Mouse (Mus musculus): ENCODE measurements around the gene Sh3bp5.

Gene Sh3bp5

DNA sequence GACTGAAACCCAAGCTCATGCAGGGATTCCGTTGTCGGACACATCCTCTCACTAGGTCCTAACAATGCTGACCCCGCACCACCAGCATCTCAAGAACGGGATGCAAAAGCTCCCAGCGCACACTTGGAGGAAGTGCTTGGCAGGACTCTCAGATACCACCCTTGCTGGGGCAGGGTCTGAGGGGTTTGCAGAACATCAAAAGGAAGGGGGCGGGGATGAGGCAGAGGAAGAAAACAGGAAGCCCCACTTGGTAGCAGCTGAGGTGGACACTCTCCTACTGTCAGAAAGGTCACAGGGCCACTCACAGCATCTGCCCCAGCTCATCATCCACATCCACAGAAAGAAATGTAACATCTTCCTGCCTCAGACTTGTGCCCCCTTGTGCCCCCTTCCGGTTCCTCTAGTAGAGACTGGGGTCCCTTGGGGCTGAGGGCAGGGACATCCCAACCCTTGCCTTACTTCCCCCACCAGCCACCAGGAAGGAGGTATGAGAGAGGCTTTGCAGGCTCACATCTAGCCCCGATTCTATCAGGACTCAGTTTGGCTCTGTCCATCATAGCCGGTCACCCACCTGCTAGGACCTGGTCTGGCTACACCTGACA lies 25.7 kb downstream of the Sh3bp5 start:
- DNase-seq (ENCODE audit: low read depth, low spot score), result no peak

DNA sequence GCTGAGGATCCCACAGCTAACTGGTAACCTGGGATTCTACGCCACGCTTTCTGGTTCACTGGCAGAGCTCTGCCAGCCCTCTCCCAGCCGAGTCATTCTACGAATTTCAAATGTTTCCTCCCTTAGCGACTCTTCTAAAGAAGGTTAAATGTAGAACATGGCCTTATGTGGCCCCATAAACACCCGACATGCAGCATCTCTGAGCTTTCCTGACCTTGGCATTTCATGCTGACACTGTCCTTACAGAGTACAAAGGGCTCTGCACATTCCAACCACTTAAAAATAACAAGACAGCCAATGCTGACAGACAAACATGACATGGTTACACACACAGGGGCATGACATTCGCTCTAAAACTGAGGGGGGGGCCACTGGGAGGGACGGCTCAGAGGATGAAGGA lies 27.2 kb downstream of the Sh3bp5 start:
- no peak for DNase-seq (ENCODE audit: low read depth, low spot score)

GRCm38 (mm10) chr14:31407911-31408604 lies 27.8 kb downstream of the Sh3bp5 start:
- no peak for DNase-seq (ENCODE audit: low read depth, low spot score)

GRCm38 (mm10) chr14:31407208-31407607 lies 28.7 kb downstream of the Sh3bp5 start:
- no peak for DNase-seq (ENCODE audit: low read depth, low spot score)

DNA sequence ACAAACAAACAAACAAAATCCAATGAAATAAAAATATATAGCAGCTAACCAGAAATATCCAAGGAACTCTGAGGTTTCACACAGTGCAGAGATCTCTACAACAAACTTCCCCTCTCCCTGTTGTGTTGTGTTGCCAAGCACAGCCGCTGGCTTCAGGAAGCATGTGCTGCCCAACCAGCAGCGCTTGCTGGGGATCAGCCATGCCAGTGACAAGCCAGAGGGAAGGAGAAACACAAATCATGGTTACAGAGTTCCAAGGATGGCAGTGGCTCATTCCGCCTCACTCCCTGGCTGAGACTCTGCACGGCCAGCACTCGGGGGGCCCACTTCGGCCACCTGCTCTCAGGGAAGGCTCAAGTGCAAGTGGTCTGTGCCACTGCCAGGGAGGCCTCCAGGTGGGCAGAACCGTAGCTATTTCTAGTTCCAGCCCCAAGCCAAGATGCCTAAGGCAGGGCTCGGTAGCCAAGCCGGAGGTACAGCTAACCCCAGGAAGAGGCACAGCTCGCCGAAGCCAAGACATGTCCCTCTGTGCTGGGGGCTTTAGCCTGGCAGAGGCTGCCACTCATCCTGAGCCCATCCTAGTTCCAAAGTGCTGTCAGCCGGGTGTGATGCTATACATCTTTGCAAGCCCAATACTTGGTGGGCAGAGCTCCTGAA lies 29.6 kb downstream of the Sh3bp5 start:
- DNase-seq (ENCODE audit: low read depth, low spot score), result no peak

- DNase-seq (ENCODE audit: low read depth, low spot score), result no peak
These were observed 30.2 kb downstream of the Sh3bp5 start for GRCm38 (mm10) chr14:31405652-31406051.

DNA sequence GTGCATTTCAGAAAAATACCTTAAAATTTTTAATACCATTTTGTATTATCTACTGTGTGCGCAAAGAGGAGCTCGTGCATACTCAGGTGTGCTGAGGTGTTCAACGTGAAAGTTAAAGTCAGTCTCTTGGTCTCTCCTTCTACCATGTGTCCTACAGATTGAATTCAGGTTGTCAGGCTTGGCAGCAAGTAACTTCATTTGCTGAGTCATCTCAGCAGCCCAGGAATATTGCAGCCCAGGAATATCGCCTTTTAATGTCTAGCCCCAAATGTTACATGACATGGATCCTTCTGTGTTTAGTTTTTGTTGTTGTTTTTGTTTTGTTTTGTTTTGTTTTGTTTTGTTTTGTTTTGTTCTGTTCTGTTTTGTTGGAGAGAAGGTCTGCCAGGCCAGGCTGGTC lies 31.2 kb downstream of the Sh3bp5 start:
- peak; percentile 64 for DNase-seq (ENCODE audit: low read depth, low spot score)

- peak; percentile 88 for DNase-seq (ENCODE audit: low read depth, low spot score)
These were observed 31.9 kb downstream of the Sh3bp5 start for GRCm38 (mm10) chr14:31403995-31404394.

- DNase-seq (ENCODE audit: low read depth, low spot score), result no peak
These were observed 32.3 kb downstream of the Sh3bp5 start for GRCm38 (mm10) chr14:31403556-31403955.

DNA sequence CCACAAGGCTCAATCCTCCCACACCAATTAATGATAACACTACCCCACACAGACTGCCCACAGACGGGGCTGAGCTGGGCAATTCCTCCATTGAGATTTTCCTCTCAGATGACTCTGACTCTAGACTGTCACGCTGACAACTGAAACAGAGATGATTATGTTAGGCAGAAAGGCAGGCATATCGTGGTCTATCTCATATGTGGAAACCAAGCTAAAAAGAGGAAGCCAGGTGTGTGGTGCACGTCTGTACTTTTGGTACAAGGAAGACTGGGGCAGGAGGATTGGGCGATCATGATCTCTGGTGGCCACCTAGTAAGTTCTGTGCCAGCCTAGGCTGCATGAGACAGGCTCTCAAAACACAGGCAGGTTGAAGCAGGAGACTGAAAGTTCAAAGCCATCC lies 33.2 kb downstream of the Sh3bp5 start:
- DNase-seq (ENCODE audit: low read depth, low spot score), result no peak

DNA sequence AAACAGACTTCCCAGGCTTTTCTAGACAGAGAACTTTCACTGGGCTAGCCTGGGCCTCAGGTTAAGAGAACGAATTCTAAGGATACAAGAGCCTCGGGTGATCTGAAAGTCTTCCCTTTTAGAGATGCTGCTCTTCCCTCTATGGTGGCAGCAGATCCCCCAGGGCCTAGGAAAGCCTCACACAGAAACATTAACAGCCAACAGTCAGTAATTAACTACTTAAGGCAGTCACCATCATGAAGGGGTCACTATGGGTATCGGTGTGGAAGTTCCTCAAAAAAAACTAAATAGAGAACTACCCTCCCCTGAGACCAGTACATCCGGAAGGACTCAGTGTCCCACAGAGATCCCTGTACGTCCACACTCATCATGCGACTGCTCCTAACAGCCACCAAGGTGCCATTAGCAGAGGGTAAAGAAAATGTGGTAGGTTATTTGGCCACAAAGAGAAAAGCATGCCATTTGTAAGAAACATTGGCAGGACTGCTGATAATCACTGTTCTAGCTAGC lies 33.9 kb downstream of the Sh3bp5 start:
- DNase-seq (ENCODE audit: low read depth, low spot score), result no peak

- peak; percentile 75 for DNase-seq (ENCODE audit: low read depth, low spot score)
These were observed 35.0 kb downstream of the Sh3bp5 start for GRCm38 (mm10) chr14:31400896-31401295.

GRCm38 (mm10) chr14:31400246-31400645 lies 35.6 kb downstream of the Sh3bp5 start:
- no peak for DNase-seq (ENCODE audit: low read depth, low spot score)

GRCm38 (mm10) chr14:31399271-31399670 lies 36.6 kb downstream of the Sh3bp5 start:
- DNase-seq (ENCODE audit: low read depth, low spot score), result no peak

GRCm38 (mm10) chr14:31398819-31399218 lies 37.1 kb downstream of the Sh3bp5 start:
- no peak for DNase-seq (ENCODE audit: low read depth, low spot score)

DNA sequence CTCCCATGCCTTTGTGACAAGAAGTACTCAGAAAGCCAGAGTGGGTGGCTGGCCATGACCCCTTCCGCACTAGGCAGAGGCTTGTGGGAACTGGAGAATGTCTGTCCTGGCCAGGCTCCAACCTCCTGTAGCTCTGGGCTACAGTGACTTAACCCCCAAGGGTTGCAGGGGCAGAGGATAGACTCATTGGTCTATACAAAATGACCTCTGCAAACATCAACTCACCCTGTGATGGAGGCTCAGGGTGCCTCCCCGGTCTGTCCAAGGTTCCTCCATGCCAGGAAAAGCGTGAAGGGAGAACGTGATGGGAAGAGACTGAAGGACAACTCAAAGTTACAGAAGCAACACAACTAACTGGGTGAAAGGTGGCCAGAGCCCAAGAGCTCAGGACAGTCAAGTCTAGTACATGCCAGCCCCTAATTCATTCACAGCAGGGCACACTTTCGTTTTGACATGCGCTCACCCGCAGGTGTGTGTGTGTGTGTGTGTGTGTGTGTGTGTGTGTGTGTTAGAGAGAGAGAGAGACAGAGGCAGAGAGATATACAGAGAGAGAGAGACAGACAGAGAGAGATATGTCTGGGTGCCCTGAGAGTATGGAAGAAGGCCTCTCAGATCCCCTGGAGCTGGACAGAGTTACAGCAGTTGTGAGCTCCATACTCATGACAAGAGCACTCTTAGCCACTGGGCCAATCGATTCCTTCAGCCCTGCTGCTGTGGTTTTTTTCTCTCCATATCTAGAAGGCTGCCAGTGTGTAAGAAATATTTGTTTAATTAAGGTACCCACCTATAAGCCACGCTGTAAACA lies 37.9 kb downstream of the Sh3bp5 start:
- no peak for DNase-seq (ENCODE audit: low read depth, low spot score)

DNA sequence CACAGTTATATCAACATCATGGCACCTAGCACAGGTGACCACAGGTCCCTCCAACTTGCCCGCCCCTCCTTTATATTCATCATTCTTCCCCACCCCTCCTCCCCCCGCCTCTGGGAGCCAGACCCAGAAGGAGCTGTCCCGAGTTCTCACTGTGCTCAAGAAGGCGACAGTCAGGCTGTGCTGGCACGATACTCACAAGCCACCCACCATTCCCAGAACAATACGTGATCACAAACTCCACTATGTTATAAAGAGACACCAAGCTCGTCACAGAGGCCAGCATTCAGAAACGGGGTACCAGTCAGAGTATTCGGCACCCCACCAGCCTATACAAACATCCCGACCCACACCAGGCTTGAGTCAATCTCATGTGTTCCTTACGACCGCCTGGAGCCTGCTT lies 38.5 kb downstream of the Sh3bp5 start:
- DNase-seq (ENCODE audit: low read depth, low spot score), result no peak

- DNase-seq (ENCODE audit: low read depth, low spot score), result no peak
These were observed 39.5 kb downstream of the Sh3bp5 start for GRCm38 (mm10) chr14:31396428-31396827.

- no peak for DNase-seq (ENCODE audit: low read depth, low spot score)
These were observed 40.2 kb downstream of the Sh3bp5 start for GRCm38 (mm10) chr14:31395629-31396199.

DNA sequence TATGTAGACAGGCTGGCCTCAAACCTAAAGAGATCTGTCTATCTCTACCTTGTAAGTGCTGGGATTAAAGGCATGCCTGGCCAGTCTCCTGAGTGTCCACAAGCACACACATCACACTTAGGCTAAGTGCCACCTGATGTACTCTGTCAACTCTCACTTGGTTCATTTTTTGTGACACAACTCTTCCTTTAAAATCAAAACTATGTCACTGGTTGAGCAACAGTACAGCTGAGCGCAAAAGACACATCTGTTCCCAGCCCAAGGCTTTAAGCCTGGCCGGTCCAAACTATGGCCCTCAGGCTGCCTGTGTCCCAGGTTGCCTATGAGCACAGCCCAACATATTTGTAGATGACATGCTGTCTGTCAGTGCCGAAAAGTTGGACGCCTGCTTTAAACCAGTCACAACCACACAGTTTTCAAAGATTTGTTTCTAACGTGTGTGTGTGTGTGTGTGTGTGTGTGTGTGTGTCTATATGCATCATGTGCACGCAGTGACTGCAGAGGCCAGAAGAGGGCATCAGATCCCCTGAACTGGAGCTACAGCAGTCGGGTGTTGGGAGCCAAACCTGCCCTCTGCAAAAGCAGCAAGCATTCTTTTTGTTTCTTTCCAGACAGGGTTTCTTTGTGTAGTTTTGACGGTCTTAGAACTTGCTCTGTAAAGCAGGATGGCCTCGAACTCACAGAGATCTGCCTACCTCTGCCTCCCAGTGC lies 40.9 kb downstream of the Sh3bp5 start:
- DNase-seq (ENCODE audit: low read depth, low spot score), result no peak

All from 3T3-L1 (cell line).